Mouse (Mus musculus) heart, adult 2 months (tissue): Measurements from ENCODE around the gene Gm20696.
A peak's percentile ranks its signal among the peaks of the same experiment; 100 is the strongest.

Experiments
- CTCF ChIP-seq: fragments of 200-600 bp; IDR thresholded peaks from 2 replicates; pipeline ENCODE4 v1.8.1; 2022; ENCODE audit warnings: antibody characterized with exemption, mild to moderate bottlenecking, moderate library complexity
- POLR2A ChIP-seq: fragments of 200-500 bp; IDR thresholded peaks from 2 replicates; pipeline ENCODE4 v1.6.1; 2011; ENCODE audit warnings: mild to moderate bottlenecking, low read depth, low read length, control low read depth; ENCODE audit not compliant: insufficient read depth

GRCm38 (mm10) chr6:99670481-99671119 is 4.0 kb upstream of the Gm20696 start:
- TF ChIP-seq POLR2A (no peak), CTCF (peak; percentile 90)
